Mouse (Mus musculus) kidney, adult 2 months (tissue): ENCODE measurements at regions not wholly inside any gene's neighbourhood (a gene's known extent, or its start where the extent isn't known, plus 50 kb on each side); places are given as distances from the start of the nearest gene placed in this dataset.
A peak's percentile ranks its signal among the peaks of the same experiment; 100 is the strongest.

Experiments used
- DNase-seq: peaks from one replicate; pipeline ENCODE4 v3.0.0; 2021
- H3K27ac ChIP-seq: fragments of 200-500 bp; 2 replicates; pipeline ENCODE4 v1.5.1; 2012; ENCODE audit warnings: low read depth, low read length, control low read depth, inconsistent platforms; ENCODE audit not compliant: insufficient read depth
- H3K27me3 ChIP-seq: fragments of 200-500 bp; replicated peaks from 2 replicates; pipeline ENCODE4 v1.6.1; 2012; ENCODE audit warnings: mild to moderate bottlenecking, moderate library complexity, low read length, inconsistent platforms; ENCODE audit not compliant: control insufficient read depth, insufficient read depth
- H3K36me3 ChIP-seq: fragments of 200-500 bp; 2 replicates; pipeline ENCODE4 v1.6.1; 2012; ENCODE audit warnings: mild to moderate bottlenecking, moderate library complexity, low read length, inconsistent platforms; ENCODE audit not compliant: control insufficient read depth, insufficient read depth
- H3K4me1 ChIP-seq: fragments of 200-500 bp; 2 replicates; pipeline ENCODE4 v1.6.1; 2011; ENCODE audit warnings: low read length; ENCODE audit not compliant: control insufficient read depth, insufficient read depth
- H3K4me3 ChIP-seq: fragments of 200-500 bp; 2 replicates; pipeline ENCODE4 v1.5.1; 2011; ENCODE audit warnings: mild to moderate bottlenecking, low read depth, low read length, control low read depth; ENCODE audit not compliant: insufficient read depth
- CTCF ChIP-seq: fragments of 200-500 bp; conservative IDR thresholded peaks from 2 replicates; pipeline ENCODE4 v1.5.1; 2011; ENCODE audit warnings: low read depth, mild to moderate bottlenecking, control low read depth, low read length, moderate library complexity, mixed read lengths; ENCODE audit not compliant: insufficient read depth, insufficient read length
- POLR2A ChIP-seq: fragments of 200-500 bp; IDR thresholded peaks from one replicate; pipeline ENCODE4 v1.6.1; 2011; ENCODE audit warnings: low read depth, low read length, control low read depth
- WGBS: fragments of 180-500 bp; shearing (Covaris S2); methylation state at CpG from one replicate; pipeline ENCODE4 v1.1.7; 2018; 5-methylcytosine and 5-hydroxymethylcytosine counted together

GRCm38 (mm10) chr11:110692824-110693223 lies 275.0 kb upstream of the Kcnj16 start:
- no peak overlapping the region for H3K27ac ChIP-seq
- H3K4me1 ChIP-seq: no peaks in the 10 kb centered on the region
- TF ChIP-seq CTCF (no peak), POLR2A (no peak)
- H3K4me3 ChIP-seq: no peak overlapping the region
- no peaks in the 10 kb centered on the region for H3K27me3 ChIP-seq
- H3K36me3 ChIP-seq: no peaks in the 10 kb centered on the region
- 85% methylated on average over 4 of the region's 4 CpGs for WGBS
- DNase-seq: no peak

GRCm38 (mm10) chr11:110697067-110697466 lies 270.8 kb upstream of the Kcnj16 start:
- TF ChIP-seq POLR2A (no peak), CTCF (no peak)
- H3K4me1 ChIP-seq: peaks cover 3% of the 10 kb centered on the region; the same call in 1 of the 2 replicates
- no peak overlapping the region for H3K4me3 ChIP-seq
- H3K27ac ChIP-seq: no peak overlapping the region
- DNase-seq: no peak
- H3K36me3 ChIP-seq: no peaks in the 10 kb centered on the region
- no peaks in the 10 kb centered on the region for H3K27me3 ChIP-seq
- WGBS: 75% methylated on average over 6 of the region's 6 CpGs

GRCm38 (mm10) chr11:110698342-110698741 lies 269.5 kb upstream of the Kcnj16 start:
- Histone ChIP-seq H3K27ac (no peak overlapping the region), H3K4me1 (peaks cover 3% of the 10 kb centered on the region; the same call in 1 of the 2 replicates), H3K36me3 (no peaks in the 10 kb centered on the region), H3K27me3 (no peaks in the 10 kb centered on the region), H3K4me3 (no peak overlapping the region)
- WGBS: 73% methylated on average over 5 of the region's 5 CpGs
- DNase-seq: no peak
- TF ChIP-seq CTCF (no peak), POLR2A (no peak)

GRCm38 (mm10) chr11:110700976-110701375 lies 266.9 kb upstream of the Kcnj16 start:
- Histone ChIP-seq H3K4me3 (no peak overlapping the region), H3K4me1 (peaks cover 3% of the 10 kb centered on the region; the same call in 1 of the 2 replicates), H3K27me3 (no peaks in the 10 kb centered on the region), H3K27ac (no peak overlapping the region; the same call in 1 of the 2 replicates), H3K36me3 (no peaks in the 10 kb centered on the region)
- WGBS: 62% methylated on average over 2 of the region's 2 CpGs
- no peak for TF ChIP-seq POLR2A
- TF ChIP-seq CTCF: no peak
- peak; percentile 60 for DNase-seq

GRCm38 (mm10) chr11:110702119-110702518 lies 265.7 kb upstream of the Kcnj16 start:
- WGBS: 95% methylated on average over 5 of the region's 5 CpGs
- TF ChIP-seq CTCF: no peak
- no peak for TF ChIP-seq POLR2A
- no peak overlapping the region for H3K27ac ChIP-seq
- H3K27me3 ChIP-seq: no peaks in the 10 kb centered on the region
- DNase-seq: no peak
- no peaks in the 10 kb centered on the region for H3K36me3 ChIP-seq
- H3K4me1 ChIP-seq: peaks cover 3% of the 10 kb centered on the region; the same call in 1 of the 2 replicates
- H3K4me3 ChIP-seq: no peak overlapping the region

- no peaks in the 10 kb centered on the region for H3K27me3 ChIP-seq
Observed at GRCm38 (mm10) chr11:110703511-110703910, 264.3 kb upstream of the Kcnj16 start.

GRCm38 (mm10) chr11:110707328-110707727 lies 260.5 kb upstream of the Kcnj16 start:
- Histone ChIP-seq H3K4me1 (no peaks in the 10 kb centered on the region), H3K27ac (no peak overlapping the region), H3K4me3 (no peak overlapping the region), H3K36me3 (no peaks in the 10 kb centered on the region), H3K27me3 (no peaks in the 10 kb centered on the region)
- no peak for DNase-seq
- 84% methylated on average over 4 of the region's 4 CpGs for WGBS
- TF ChIP-seq POLR2A: no peak
- TF ChIP-seq CTCF: no peak

More at GRCm38 (mm10) chr11:110703511-110703910, 264.3 kb upstream of the Kcnj16 start:
- H3K27ac ChIP-seq: no peak overlapping the region
- no peaks in the 10 kb centered on the region for H3K36me3 ChIP-seq
- WGBS: 92% methylated on average over 2 of the region's 2 CpGs
- TF ChIP-seq POLR2A (no peak), CTCF (no peak)
- no peak overlapping the region for H3K4me3 ChIP-seq
- peaks cover 3% of the 10 kb centered on the region; the same call in 1 of the 2 replicates for H3K4me1 ChIP-seq
- DNase-seq: no peak
